Mouse (Mus musculus) spleen, adult 2 months (tissue): ENCODE data around the gene Unc79.

Experiments used
- CTCF ChIP-seq: fragments of 200-500 bp; IDR thresholded peaks from 2 replicates; pipeline ENCODE4 v1.5.1; 2011; ENCODE audit warnings: mild to moderate bottlenecking, inconsistent platforms; ENCODE audit not compliant: insufficient read depth, insufficient read length, insufficient replicate concordance; ENCODE audit errors: extremely low read depth
- POLR2A ChIP-seq: fragments of 200-500 bp; IDR thresholded peaks from 2 replicates; pipeline ENCODE4 v1.6.1; 2011; ENCODE audit warnings: low read depth, low read length, inconsistent platforms

- TF ChIP-seq POLR2A (no peak), CTCF (no peak)
Observed at GRCm38 (mm10) chr12:103040136-103040535, 91.5 kb downstream of the Unc79 start.
